Mouse (Mus musculus) CH12.LX (cell line): ENCODE measurements around the gene Fancc. TPM values are rescaled to one million over a fixed set of nuclear protein-coding genes. Genes with fewer than 3 reads are reported as not detected.

ENCODE experiments used
- DNase-seq: peaks from one replicate; pipeline ENCODE4 v3.0.0-alpha.2; 2013; ENCODE audit errors: extremely low read depth
- H3K27ac ChIP-seq: 2 replicates; pipeline ENCODE4 v1.5.1; 2012; ENCODE audit warnings: low read depth, mild to moderate bottlenecking, control low read depth, moderate library complexity; ENCODE audit not compliant: insufficient read depth
- H3K27me3 ChIP-seq: replicated peaks from 2 replicates; pipeline ENCODE3; 2012; ENCODE audit warnings: inconsistent platforms
- H3K36me3 ChIP-seq, 2 experiments: replicated peaks in 1 of 2; 2 replicates each; pipeline versions ENCODE3 to v1.6.1; 2012; ENCODE audit warnings: inconsistent platforms in 1 of 2, low read length in 1 of 2, mild to moderate bottlenecking in 1 of 2, mixed read lengths in 1 of 2, moderate library complexity in 1 of 2; ENCODE audit not compliant: control insufficient read depth in 1 of 2, insufficient read depth in 1 of 2
- H3K4me1 ChIP-seq, 2 experiments: 2 replicates each; pipeline ENCODE4 v1.6.1; 2012; ENCODE audit warnings: inconsistent platforms in 1 of 2, moderate library complexity in 1 of 2; ENCODE audit not compliant: insufficient read depth in 2 of 2, control insufficient read depth in 1 of 2
- H3K4me2 ChIP-seq: 2 replicates; pipeline ENCODE4 v1.6.1; 2012; ENCODE audit warnings: low read depth, mild to moderate bottlenecking, control low read depth; ENCODE audit not compliant: poor library complexity, insufficient read depth, severe bottlenecking
- H3K4me3 ChIP-seq, 3 experiments: fragments of 150-350 bp in 1 of 3; sonication (generic) in 1 of 3; replicated peaks in 1 of 3; 2 replicates each; pipeline versions ENCODE3 to v1.5.1; 2011 to 2012; ENCODE audit warnings: low read depth in 2 of 3, low read length in 2 of 3, mild to moderate bottlenecking in 2 of 3, moderate library complexity in 2 of 3, control low read depth in 1 of 3, improper control_type of control experiment in 1 of 3, inconsistent platforms in 1 of 3, mixed read lengths in 1 of 3; ENCODE audit not compliant: poor library complexity in 1 of 3
- H3K79me2 ChIP-seq: replicated peaks from 2 replicates; pipeline ENCODE4 v1.6.1; 2012; ENCODE audit warnings: mild to moderate bottlenecking, moderate library complexity; ENCODE audit not compliant: control insufficient read depth, poor library complexity, insufficient read depth, severe bottlenecking; ENCODE audit errors: extremely low read depth
- H3K9ac ChIP-seq: 2 replicates; pipeline ENCODE4 v1.6.1; 2012; ENCODE audit warnings: low read depth, mild to moderate bottlenecking, control low read depth, moderate library complexity; ENCODE audit not compliant: insufficient read depth
- H3K9me3 ChIP-seq: replicated peaks from 2 replicates; pipeline ENCODE3; 2012; ENCODE audit warnings: low read length, inconsistent platforms, mixed read lengths
- BHLHE40 ChIP-seq: IDR thresholded peaks from 2 replicates; pipeline ENCODE4 v1.6.1; 2011; ENCODE audit warnings: mild to moderate bottlenecking, low read depth, low read length, improper control_type of control experiment
- CHD2 ChIP-seq: IDR thresholded peaks from 2 replicates; pipeline ENCODE4 v1.6.1; 2011; ENCODE audit warnings: low read length, improper control_type of control experiment
- CTCF ChIP-seq, 2 experiments: IDR thresholded peaks in 1 of 2; conservative IDR thresholded peaks in 1 of 2; 2 replicates each; pipeline ENCODE4 v1.5.1; 2011 to 2012; ENCODE audit warnings: low read depth in 2 of 2, low read length in 2 of 2, improper control_type of control experiment in 1 of 2, inconsistent platforms in 1 of 2, mild to moderate bottlenecking in 1 of 2, moderate library complexity in 1 of 2
- ELF1 ChIP-seq: IDR thresholded peaks from 2 replicates; pipeline ENCODE4 v1.6.1; 2014; ENCODE audit warnings: low read depth, mild to moderate bottlenecking, inconsistent platforms, low read length, improper control_type of control experiment
- EP300 ChIP-seq: IDR thresholded peaks from 2 replicates; pipeline ENCODE4 v1.6.1; 2011; ENCODE audit warnings: low read length, improper control_type of control experiment
- ETS1 ChIP-seq: conservative IDR thresholded peaks from 2 replicates; pipeline ENCODE4 v1.6.1; 2012; ENCODE audit warnings: low read depth, mild to moderate bottlenecking, inconsistent platforms, low read length, improper control_type of control experiment, moderate library complexity
- GABPA ChIP-seq: IDR thresholded peaks from 2 replicates; pipeline ENCODE4 v1.6.1; 2012; ENCODE audit warnings: low read depth, low read length, improper control_type of control experiment, inconsistent platforms; ENCODE audit not compliant: insufficient replicate concordance
- IRF4 ChIP-seq: IDR thresholded peaks from 2 replicates; pipeline ENCODE4 v1.6.1; 2014; ENCODE audit warnings: low read depth, mild to moderate bottlenecking, inconsistent platforms, low read length, improper control_type of control experiment
- KAT2A ChIP-seq: IDR thresholded peaks from 2 replicates; pipeline ENCODE4 v1.6.1; 2012; ENCODE audit warnings: low read length, improper control_type of control experiment, inconsistent platforms; ENCODE audit not compliant: insufficient replicate concordance
- MYC ChIP-seq: IDR thresholded peaks from 2 replicates; pipeline ENCODE4 v1.6.1; 2011; ENCODE audit warnings: low read depth, mild to moderate bottlenecking, improper control_type of control experiment, low read length
- NELFE ChIP-seq: IDR thresholded peaks from 2 replicates; pipeline ENCODE4 v1.6.1; 2011; ENCODE audit warnings: low read depth, low read length, improper control_type of control experiment
- SIN3A ChIP-seq: IDR thresholded peaks from 2 replicates; pipeline ENCODE4 v1.6.1; 2012; ENCODE audit warnings: low read length, improper control_type of control experiment, inconsistent platforms
- SMC3 ChIP-seq: IDR thresholded peaks from 2 replicates; pipeline ENCODE4 v1.6.1; 2011; ENCODE audit warnings: low read depth, low read length, improper control_type of control experiment
- USF1 ChIP-seq: IDR thresholded peaks from 2 replicates; pipeline ENCODE4 v1.6.1; 2014; ENCODE audit warnings: low read depth, mild to moderate bottlenecking, inconsistent platforms, low read length, improper control_type of control experiment
- USF2 ChIP-seq: conservative IDR thresholded peaks from 2 replicates; pipeline ENCODE4 v1.6.1; 2011; ENCODE audit warnings: low read depth, low read length, improper control_type of control experiment
- ZNF384 ChIP-seq: IDR thresholded peaks from 2 replicates; pipeline ENCODE4 v1.6.1; 2012; ENCODE audit warnings: low read depth, low read length, improper control_type of control experiment, inconsistent platforms
- dilution Hi-C: fragments of 300-500 bp; cut with MboI; formaldehyde crosslinking; loops from 2 replicates; pipeline ENCODE4 v1.14.3; 2020; ENCODE audit warnings: low sequenced_read_pairs; ENCODE audit not compliant: extremely low pct_unique_long_range_greater_than_20kb, extremely low pct_ligation_motif_present
- in situ Hi-C: fragments of 300-500 bp; cut with MboI; formaldehyde crosslinking; loops from 3 replicates; pipeline ENCODE4 v1.14.3; 2019; ENCODE audit warnings: low sequenced_read_pairs, low pct_ligation_motif_present, low pct_unique_long_range_greater_than_20kb, mixed read lengths
- polyA plus RNA-seq: library from polyadenylated mRNA; unstranded; fragments of >175 nt; gene quantifications from 2 replicates; pipeline ENCODE4 v1.2.1, GENCODE M21; 2012; ENCODE audit warnings: low read depth; ENCODE audit not compliant: insufficient read length
- total RNA-seq, 2 experiments: library from RNA; depleted of rRNA; stranded (reverse); fragments of 300-350 nt in 1 of 2; fragments of >200 nt in 1 of 2; gene quantifications; 2 replicates each; pipeline ENCODE4 v1.2.3; 2012 to 2014

Fancc gene
- total and polyA plus RNA-seq, 3 experiments, result 8.2 to 12.4 (median 8.7) TPM

DNA sequence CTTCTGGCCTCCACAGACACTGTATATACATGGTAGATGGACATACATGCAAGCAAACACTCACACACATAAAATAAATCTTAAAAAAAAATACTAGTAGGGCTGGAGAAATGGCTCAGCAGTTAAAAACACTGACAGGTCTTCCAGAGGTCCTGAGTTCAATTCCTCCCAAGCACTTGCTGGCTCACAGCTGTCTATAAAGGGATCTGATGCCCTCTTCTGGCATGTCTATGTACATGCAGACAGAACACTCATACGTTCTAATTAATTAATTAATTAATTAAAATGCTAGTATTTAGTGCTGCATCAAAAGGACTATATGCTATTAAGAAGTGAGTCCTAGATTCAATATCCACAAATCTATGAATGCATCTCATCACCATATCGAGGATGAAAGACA, 78.9 kb downstream of the Fancc start:
- Histone ChIP-seq H3K9ac (no peak overlapping the region), H3K4me1 (no peaks in the 10 kb centered on the region), H3K4me3 (no peak overlapping the region), H3K36me3 (no peaks in the 10 kb centered on the region), H3K4me2 (no peak overlapping the region), H3K27me3 (no peaks in the 10 kb centered on the region), H3K79me2 (peaks cover 4% of the 10 kb centered on the region; the same call in 1 of the 2 replicates), H3K27ac (no peak overlapping the region), H3K9me3 (no peaks in the 10 kb centered on the region)
- dilution Hi-C loops (no loop called here), in situ Hi-C loops (no loop called here)
- no peak for DNase-seq
- TF ChIP-seq IRF4 (no peak), CTCF (conservative IDR thresholded peaks at IDR 0.05 in 1 of 2, IDR thresholded peaks at IDR 0.05 in 1 of 2; ENCODE audit: low read depth in 2 of 2, low read length in 2 of 2) (peak in 1 of 2 experiments; percentile 17; a peak in 1 of 4 replicates)

DNA sequence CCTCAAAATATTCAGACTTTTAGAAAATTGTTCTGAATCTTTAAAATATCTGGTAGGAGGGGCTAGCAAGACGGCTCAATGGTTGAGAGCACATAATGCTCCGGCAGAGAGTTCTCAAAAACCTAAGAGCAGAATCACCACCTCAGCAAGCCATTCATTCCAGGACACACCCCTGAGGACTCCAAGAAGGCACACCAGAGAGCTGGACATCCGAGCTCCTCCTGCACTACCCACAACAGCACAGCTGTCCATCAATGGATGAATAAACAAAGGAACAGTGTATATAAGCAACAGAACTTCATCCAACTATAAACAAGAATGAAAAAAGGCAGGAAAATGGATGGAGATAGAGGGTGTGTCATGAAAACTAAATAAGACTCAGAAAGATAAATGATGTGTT, 80.3 kb downstream of the Fancc start:
- Histone ChIP-seq H3K27ac (no peak overlapping the region), H3K9ac (no peak overlapping the region), H3K4me1 (peaks cover 0 to under 1% of the 10 kb centered on the region in 2 experiments; a peak in 1 of 4 replicates), H3K9me3 (no peaks in the 10 kb centered on the region), H3K4me3 (no peak overlapping the region), H3K36me3 (peaks cover 0 to 3% of the 10 kb centered on the region in 2 experiments), H3K4me2 (no peak overlapping the region), H3K27me3 (no peaks in the 10 kb centered on the region), H3K79me2 (peaks cover 4% of the 10 kb centered on the region; the same call in 1 of the 2 replicates)
- in situ Hi-C loops (no loop called here), dilution Hi-C loops (no loop called here)
- no peak for DNase-seq
- TF ChIP-seq KAT2A (no peak), USF2 (no peak), MYC (no peak), SMC3 (no peak), USF1 (no peak), NELFE (no peak), CHD2 (no peak), ELF1 (no peak), BHLHE40 (no peak), EP300 (no peak), GABPA (no peak), ETS1 (no peak), SIN3A (no peak), ZNF384 (no peak)
